Mouse (Mus musculus): Measurements from ENCODE around the gene Rapgef6.

GRCm38 (mm10) chr11:54604415-54604814 is 81.8 kb downstream of the Rapgef6 start:
- TF ChIP-seq MAX (IDR thresholded peaks at IDR 0.05): no peak
- TF ChIP-seq CTCF (IDR thresholded peaks at IDR 0.05; ENCODE audit: control insufficient read depth, insufficient read depth, insufficient read length): no peak

All from C2C12 (cell line).